Mouse (Mus musculus) lung, embryonic 16.5 days (tissue): ENCODE results near the gene Vps13c. TPM values are rescaled to one million over a fixed set of nuclear protein-coding genes. Genes with fewer than 3 reads are reported as not detected.
A peak's percentile ranks its signal among the peaks of the same experiment; 100 is the strongest.

Experiments
- ATAC-seq: fragments of 200-750 bp; cut with Nextera tagmentation; 2 replicates; pipeline ENCODE4 v1.8.0; 2017; ENCODE audit warnings: low read depth, mild to moderate bottlenecking, moderate library complexity
- H3K27ac ChIP-seq: fragments of 300-500 bp; sonication (generic); 2 replicates; pipeline ENCODE4 v1.5.1; 2014; ENCODE audit warnings: mild to moderate bottlenecking, control low read depth, low read length
- H3K27me3 ChIP-seq: fragments of 300-500 bp; sonication (generic); 2 replicates; pipeline ENCODE4 v1.6.1; 2014; ENCODE audit warnings: low read depth, low read length, mixed read lengths; ENCODE audit not compliant: control insufficient read depth, insufficient read depth
- H3K36me3 ChIP-seq: fragments of 300-500 bp; sonication (generic); 2 replicates; pipeline ENCODE4 v1.6.1; 2014; ENCODE audit warnings: low read length; ENCODE audit not compliant: control insufficient read depth, insufficient read depth
- H3K4me1 ChIP-seq: fragments of 300-500 bp; sonication (generic); replicated peaks from 2 replicates; pipeline ENCODE4 v1.6.1; 2014; ENCODE audit warnings: low read length, mixed read lengths; ENCODE audit not compliant: control insufficient read depth, insufficient read depth
- H3K4me2 ChIP-seq: fragments of 300-500 bp; sonication (generic); 2 replicates; pipeline ENCODE4 v1.6.1; 2014; ENCODE audit warnings: low read depth, low read length, control low read depth
- H3K4me3 ChIP-seq: fragments of 300-500 bp; sonication (generic); 2 replicates; pipeline ENCODE4 v1.5.1; 2014; ENCODE audit warnings: mild to moderate bottlenecking, low read length, control low read depth
- H3K9ac ChIP-seq: fragments of 300-500 bp; sonication (generic); 2 replicates; pipeline ENCODE4 v1.6.1; 2014; ENCODE audit warnings: low read length, control low read depth
- H3K9me3 ChIP-seq: fragments of 300-500 bp; sonication (generic); 2 replicates; pipeline ENCODE4 v1.6.1; 2016; ENCODE audit warnings: low read length; ENCODE audit not compliant: control insufficient read depth
- WGBS: fragments of 180-500 bp; shearing (Covaris S2); extraction: QIAGEN DNeasy Blood & Tissue Kit; methylation state at CpG from one replicate; pipeline ENCODE4 v1.1.7; 2014; 5-methylcytosine and 5-hydroxymethylcytosine counted together
- polyA plus RNA-seq: library from polyadenylated mRNA; unstranded; fragments of >200 nt; fragmentation: Nextera tagmentation; extraction: Ambion mirVana; gene quantifications from 2 replicates; pipeline ENCODE4 v1.2.1, GENCODE M21; 2015

The Vps13c gene
- polyA plus RNA-seq, 1 experiment from 2014 or later = 5.8 TPM

- 8% methylated on average over 3 of the region's 3 CpGs for WGBS
These were observed 12.0 kb upstream of the Vps13c start for GRCm38 (mm10) chr9:67828182-67828581.

DNA sequence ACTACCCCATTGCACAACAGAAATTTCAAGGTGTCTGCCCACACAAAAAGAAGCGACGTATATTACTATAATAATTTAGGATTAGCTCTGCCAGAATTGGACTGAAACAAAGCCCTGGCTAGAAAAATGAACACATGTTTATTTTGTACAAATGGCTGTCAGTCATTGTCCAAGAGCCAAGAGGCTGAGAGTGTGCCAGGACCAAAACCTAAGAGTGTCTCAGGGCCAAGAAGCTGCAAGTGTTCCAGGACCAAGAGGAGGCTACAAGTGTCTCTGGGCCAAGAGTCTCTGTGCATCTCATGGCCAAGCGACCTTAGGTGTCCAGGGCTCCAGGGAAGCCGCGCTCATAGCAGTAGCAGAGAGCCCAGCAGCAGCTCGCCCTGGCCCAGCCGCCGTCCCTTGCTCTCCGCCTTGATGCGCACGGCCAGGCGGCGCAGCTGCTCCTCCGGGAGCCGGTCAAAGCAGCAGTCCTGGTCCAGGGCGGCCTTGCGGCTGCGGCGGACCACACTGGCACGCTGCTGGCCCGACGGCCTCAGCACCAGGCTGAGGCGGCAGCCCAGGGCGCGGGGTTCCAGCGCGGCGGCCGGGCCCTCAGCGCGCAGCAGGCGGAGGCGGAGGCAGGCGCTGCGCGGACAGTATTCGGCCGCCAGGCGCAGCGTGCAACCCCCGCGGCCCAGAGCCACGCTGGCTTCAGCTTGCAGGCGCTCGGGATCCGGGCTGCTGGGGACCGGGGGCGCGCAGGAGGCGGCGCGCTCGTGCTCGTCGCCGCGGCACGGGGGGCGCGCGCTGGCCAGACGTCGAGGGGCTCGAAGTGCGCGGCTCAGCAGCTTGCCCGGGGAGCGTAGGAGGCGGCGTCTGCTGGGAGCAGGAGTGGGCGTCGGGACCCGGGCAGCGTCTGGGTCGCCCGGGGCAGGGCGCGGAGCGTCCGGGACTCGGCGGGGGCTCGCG is 9.5 kb upstream of the Vps13c start:
- peak overlapping the region; percentile 22; the same call in 1 of the 2 replicates for H3K27ac ChIP-seq
- ATAC-seq = peak; percentile 90
- H3K4me1 ChIP-seq = peaks cover 20% of the 10 kb centered on the region
- H3K4me2 ChIP-seq = peak overlapping the region; percentile 95
- H3K4me3 ChIP-seq = peak overlapping the region; percentile 63
- no peaks in the 10 kb centered on the region for H3K36me3 ChIP-seq
- H3K9me3 ChIP-seq = 0 out of 2 replicates have a peak, but pooled peaks cover 2% of the 10 kb centered on the region
- H3K27me3 ChIP-seq = peaks cover 35% of the 10 kb centered on the region
- WGBS = 2% methylated on average over 55 of the region's 84 CpGs
- H3K9ac ChIP-seq = peak overlapping the region; percentile 64

More at GRCm38 (mm10) chr9:67828182-67828581, 12.0 kb upstream of the Vps13c start:
- Histone ChIP-seq H3K4me1 (peaks cover 22% of the 10 kb centered on the region), H3K36me3 (no peaks in the 10 kb centered on the region), H3K27ac (no peak overlapping the region), H3K9me3 (no peaks in the 10 kb centered on the region), H3K4me2 (no peak overlapping the region), H3K9ac (no peak overlapping the region), H3K27me3 (peaks cover 35% of the 10 kb centered on the region), H3K4me3 (no peak overlapping the region)
- no peak for ATAC-seq

DNA sequence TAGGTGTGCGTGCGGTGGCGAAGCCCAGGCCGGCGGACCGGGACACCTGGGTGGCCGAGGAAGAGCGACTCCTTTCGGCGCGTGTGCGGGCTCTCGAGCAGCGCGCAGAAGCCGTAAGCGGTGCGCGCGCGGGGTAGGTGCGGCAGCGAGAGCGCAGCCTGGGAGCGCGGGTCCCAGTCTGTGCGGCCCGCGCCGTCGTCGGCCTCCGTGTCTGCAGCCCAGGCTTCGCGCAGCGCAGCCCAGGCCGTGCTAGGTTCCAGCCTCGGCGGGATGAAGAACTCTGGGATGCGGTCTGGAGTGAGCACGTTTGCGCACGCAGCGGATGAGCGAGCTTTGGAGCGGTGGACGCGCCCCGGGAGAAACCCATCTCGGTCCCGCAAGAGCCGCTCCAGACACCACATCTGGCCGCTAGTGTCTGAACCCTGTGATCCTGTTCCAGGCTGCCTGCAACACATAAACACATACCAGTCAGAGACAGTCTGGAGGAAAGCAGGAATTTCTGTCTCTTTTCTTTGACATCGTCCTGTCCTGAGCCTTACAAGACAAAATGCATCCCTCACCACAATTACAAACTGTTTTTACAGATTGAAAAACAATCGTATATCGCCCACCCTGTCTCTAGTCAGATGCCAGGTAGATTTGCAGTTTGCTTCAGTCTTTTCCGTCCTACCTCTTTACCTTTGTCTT is 8.7 kb upstream of the Vps13c start:
- peaks cover 20% of the 10 kb centered on the region for H3K4me1 ChIP-seq
- H3K9ac ChIP-seq = peak overlapping the region; percentile 64
- peaks cover 35% of the 10 kb centered on the region for H3K27me3 ChIP-seq
- under 1% methylated on average over 56 of the region's 57 CpGs for WGBS
- ATAC-seq = peak; percentile 59
- no peaks in the 10 kb centered on the region for H3K36me3 ChIP-seq
- peak overlapping the region; percentile 63 for H3K4me3 ChIP-seq
- 0 out of 2 replicates have a peak, but pooled peaks cover 2% of the 10 kb centered on the region for H3K9me3 ChIP-seq
- H3K4me2 ChIP-seq = peak overlapping the region; percentile 95
- peak overlapping the region; percentile 12; the same call in 1 of the 2 replicates for H3K27ac ChIP-seq

- 0 out of 2 replicates have a peak, but pooled peaks cover 2% of the 10 kb centered on the region for H3K9me3 ChIP-seq
- H3K4me1 ChIP-seq = peaks cover 20% of the 10 kb centered on the region
- H3K27ac ChIP-seq = peak within 1 kb of the TSS; percentile 12; the same call in 1 of the 2 replicates
- H3K4me2 ChIP-seq = peak within 1 kb of the TSS; percentile 95
- H3K27me3 ChIP-seq = peaks cover 35% of the 10 kb centered on the region
- 1% methylated on average over 20 of the region's 20 CpGs for WGBS
- no peaks in the 10 kb centered on the region for H3K36me3 ChIP-seq
- peak within 1 kb of the TSS; percentile 63 for H3K4me3 ChIP-seq
- H3K9ac ChIP-seq = peak within 1 kb of the TSS; percentile 64
- no peak for ATAC-seq
These were observed 8.1 kb upstream of the Vps13c start, which contains the start of gene C2cd4a for GRCm38 (mm10) chr9:67832046-67832605. Gene C2cd4a (minus strand): TSS chr9:67832330.

DNA sequence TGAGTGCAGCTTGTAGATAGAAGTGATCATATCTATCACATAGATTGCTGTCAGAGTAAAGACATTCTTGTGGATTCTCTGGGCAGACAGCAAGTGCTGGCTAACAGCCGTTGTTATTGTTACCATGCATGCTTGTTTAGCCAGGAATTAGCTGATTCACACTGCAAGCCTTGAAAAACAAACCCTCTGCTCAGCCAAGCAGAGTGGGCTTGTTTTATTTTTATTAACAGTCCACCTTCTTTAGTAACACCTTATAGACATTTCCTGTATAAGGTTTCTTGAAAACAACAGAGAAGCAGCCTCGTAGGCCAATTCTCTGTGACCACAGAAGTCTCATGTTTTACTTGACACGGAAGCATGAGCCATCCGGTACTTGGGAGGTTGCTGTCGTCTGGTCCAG is 5.7 kb upstream of the Vps13c start:
- WGBS = 67% methylated on average over 5 of the region's 5 CpGs
- ATAC-seq = no peak
- Histone ChIP-seq H3K9ac (no peak overlapping the region), H3K27ac (no peak overlapping the region), H3K4me2 (no peak overlapping the region), H3K27me3 (peaks cover 29% of the 10 kb centered on the region), H3K4me1 (peaks cover 20% of the 10 kb centered on the region), H3K4me3 (no peak overlapping the region), H3K36me3 (no peaks in the 10 kb centered on the region), H3K9me3 (0 out of 2 replicates have a peak, but pooled peaks cover 2% of the 10 kb centered on the region)

- Histone ChIP-seq H3K9ac (no peak overlapping the region), H3K9me3 (0 out of 2 replicates have a peak, but pooled peaks cover 2% of the 10 kb centered on the region), H3K4me1 (peaks cover 18% of the 10 kb centered on the region; the same call in 1 of the 2 replicates), H3K4me2 (no peak overlapping the region), H3K36me3 (no peaks in the 10 kb centered on the region), H3K4me3 (no peak overlapping the region), H3K27me3 (peaks cover 6% of the 10 kb centered on the region), H3K27ac (no peak overlapping the region)
- no peak for ATAC-seq
- WGBS = 73% methylated on average over 2 of the region's 2 CpGs
These were observed 2.9 kb upstream of the Vps13c start for GRCm38 (mm10) chr9:67837311-67837710.

DNA sequence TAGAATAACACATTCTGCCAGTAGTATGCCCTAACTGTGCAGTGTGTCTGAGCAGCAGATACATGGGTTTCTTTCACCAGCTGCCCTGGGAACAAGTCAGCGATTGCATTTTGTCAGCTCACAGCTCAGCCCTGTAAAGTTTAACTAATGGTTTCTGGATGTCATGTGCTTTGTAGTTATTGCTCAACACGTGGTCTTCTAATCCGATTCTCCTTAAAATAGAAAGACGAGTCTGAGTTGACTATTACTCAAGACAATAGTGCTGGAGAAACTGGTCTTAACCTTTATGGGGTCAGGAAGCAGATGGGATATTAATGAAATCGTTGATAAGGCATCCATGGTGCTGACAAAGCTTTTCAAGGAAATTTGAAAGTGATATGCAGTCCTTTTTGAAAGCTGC is 2.6 kb downstream of the Vps13c start:
- Histone ChIP-seq H3K27me3 (no peaks in the 10 kb centered on the region), H3K4me3 (no peak overlapping the region), H3K9me3 (no peaks in the 10 kb centered on the region), H3K4me2 (no peak overlapping the region), H3K4me1 (peaks cover 20% of the 10 kb centered on the region; the same call in 1 of the 2 replicates), H3K36me3 (no peaks in the 10 kb centered on the region), H3K27ac (no peak overlapping the region), H3K9ac (no peak overlapping the region)
- ATAC-seq = peak; percentile 71
- WGBS = 27% methylated on average over 5 of the region's 5 CpGs

DNA sequence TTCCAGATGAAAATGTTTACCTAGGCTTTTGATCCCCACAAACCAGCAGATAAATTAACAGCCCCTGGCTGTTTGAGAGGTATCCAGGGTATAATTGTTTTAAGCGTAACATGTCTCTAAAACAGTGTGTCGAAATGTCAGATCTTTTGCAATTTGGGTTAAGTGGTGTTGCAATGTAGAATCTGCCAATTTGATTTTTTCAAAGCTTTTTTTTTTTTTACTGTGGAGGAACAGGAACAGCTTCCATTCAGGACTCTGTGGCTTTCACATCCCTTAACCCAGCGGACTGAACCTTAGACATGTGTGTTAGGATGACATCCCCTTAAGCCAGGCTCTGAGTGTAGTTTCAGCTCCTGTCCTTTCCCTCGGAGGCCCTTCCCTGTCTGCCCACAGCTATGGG is 4.8 kb downstream of the Vps13c start:
- Histone ChIP-seq H3K9me3 (no peaks in the 10 kb centered on the region), H3K27me3 (no peaks in the 10 kb centered on the region), H3K27ac (no peak overlapping the region), H3K4me2 (no peak overlapping the region), H3K4me3 (no peak overlapping the region), H3K36me3 (no peaks in the 10 kb centered on the region), H3K9ac (no peak overlapping the region), H3K4me1 (peaks cover 17% of the 10 kb centered on the region; the same call in 1 of the 2 replicates)
- no peak for ATAC-seq
- 61% methylated on average over 4 of the region's 4 CpGs for WGBS
